Mouse (Mus musculus): ENCODE measurements around the gene Olfr1396.

GRCm38 (mm10) chr11:49156821-49157814 is 42.4 kb upstream of the Olfr1396 start:
- TF ChIP-seq CTCF (IDR thresholded peaks at IDR 0.05; ENCODE audit: borderline replicate concordance, insufficient read depth, low read length) (no peak), POLR2A (IDR thresholded peaks at IDR 0.05; ENCODE audit: low read depth, low read length) (no peak)
